Mouse (Mus musculus) thymus, postnatal 4 days (tissue): ENCODE measurements around the gene Tmem132d.

Source experiments
- DNase-seq: peaks from one replicate; pipeline ENCODE4 v3.0.0; 2021

The Tmem132d gene

GRCm38 (mm10) chr5:128204685-128205320, 228.1 kb downstream of the Tmem132d start:
- DNase-seq = no peak

GRCm38 (mm10) chr5:128203879-128204581, 228.8 kb downstream of the Tmem132d start:
- no peak for DNase-seq

- no peak for DNase-seq
Measured at GRCm38 (mm10) chr5:128194106-128194505, 238.8 kb downstream of the Tmem132d start.

GRCm38 (mm10) chr5:128192485-128193055, 240.3 kb downstream of the Tmem132d start:
- DNase-seq = no peak

GRCm38 (mm10) chr5:128191710-128192109, 241.2 kb downstream of the Tmem132d start:
- DNase-seq = no peak

- no peak for DNase-seq
Measured at GRCm38 (mm10) chr5:128190243-128190820, 242.5 kb downstream of the Tmem132d start.

GRCm38 (mm10) chr5:128176234-128176633, 256.6 kb downstream of the Tmem132d start:
- DNase-seq = no peak

DNA sequence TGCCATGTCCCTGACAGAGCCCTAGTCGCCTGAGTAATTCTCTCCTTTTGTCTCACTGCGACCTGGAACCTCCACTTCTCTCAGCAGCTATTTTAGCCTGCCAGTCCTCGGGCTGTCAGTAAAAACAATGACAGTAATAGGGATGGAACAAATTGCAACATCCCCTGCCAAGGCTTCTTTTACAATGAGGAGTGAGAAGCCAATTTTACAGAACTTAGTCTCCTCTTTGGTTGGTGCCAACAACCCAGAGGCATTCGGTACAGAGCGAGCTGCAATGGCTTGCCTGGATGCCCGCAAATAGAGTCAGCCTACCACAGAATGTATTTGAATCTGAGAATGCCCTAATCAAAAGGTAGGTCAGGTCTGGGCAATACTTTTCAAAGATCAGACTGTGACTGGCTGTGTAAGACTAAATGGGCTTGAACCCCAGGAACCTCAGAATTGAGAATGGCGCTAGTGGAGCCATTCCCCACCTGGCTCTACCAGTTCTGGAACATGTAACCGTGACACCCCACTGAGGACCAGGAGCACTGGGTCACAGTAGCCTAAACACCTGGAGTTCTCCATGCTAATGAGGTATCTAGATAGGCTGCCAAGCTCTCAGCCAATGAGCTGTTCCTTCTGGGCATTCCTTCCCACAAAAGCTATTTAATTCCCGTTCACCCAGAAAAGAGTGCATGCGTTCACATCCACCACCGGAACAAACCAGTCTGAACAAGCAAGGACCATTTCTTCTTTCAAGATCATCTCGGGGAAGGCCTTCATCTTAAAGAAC, 273.8 kb downstream of the Tmem132d start:
- no peak for DNase-seq

GRCm38 (mm10) chr5:128151461-128151860, 281.4 kb downstream of the Tmem132d start:
- DNase-seq = no peak

- no peak for DNase-seq
Measured at GRCm38 (mm10) chr5:128146901-128147645, 285.8 kb downstream of the Tmem132d start.

GRCm38 (mm10) chr5:128144799-128145198, 288.1 kb downstream of the Tmem132d start:
- DNase-seq = no peak

- no peak for DNase-seq
Measured at GRCm38 (mm10) chr5:128136818-128137217, 296.1 kb downstream of the Tmem132d start.

DNA sequence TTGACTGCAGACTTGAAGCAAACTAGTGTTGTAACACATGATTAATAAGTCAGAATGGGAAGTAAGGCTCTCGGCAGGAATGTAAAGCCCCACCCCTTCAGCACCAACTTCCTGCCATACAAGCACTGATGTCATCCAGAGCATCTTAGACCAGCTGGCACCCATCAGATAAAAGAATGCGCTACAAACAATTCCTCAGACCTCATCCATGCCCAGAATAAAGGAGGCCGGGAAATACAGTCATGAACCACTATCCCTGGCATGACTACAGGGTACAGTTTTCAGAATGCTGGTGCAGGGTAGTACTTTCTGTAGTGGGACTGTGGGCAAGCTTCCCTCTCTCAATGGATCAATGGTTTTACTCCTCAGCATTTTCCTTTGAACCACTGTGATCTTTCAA, 310.2 kb downstream of the Tmem132d start:
- DNase-seq = no peak

- no peak for DNase-seq
Measured at GRCm38 (mm10) chr5:128119171-128119570, 313.7 kb downstream of the Tmem132d start.

DNA sequence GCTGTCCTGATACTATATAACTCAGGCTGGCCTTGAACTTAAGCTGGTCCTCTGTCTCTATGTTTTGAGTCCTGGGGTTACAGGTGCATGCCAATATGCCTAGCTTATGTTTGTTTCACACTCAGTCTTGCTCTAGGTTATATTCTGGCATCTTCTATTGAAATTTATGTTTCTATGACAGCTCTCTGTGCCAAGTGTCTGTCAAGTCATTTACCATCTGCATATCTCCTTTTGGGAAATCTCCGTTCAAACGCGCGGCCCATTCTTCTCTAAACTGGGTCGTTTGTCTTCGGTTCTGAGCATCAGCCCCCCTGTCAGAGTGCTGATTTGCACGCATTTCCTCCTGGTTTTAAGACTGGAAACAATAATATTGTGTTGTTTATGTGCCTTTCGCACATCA, 319.8 kb downstream of the Tmem132d start:
- DNase-seq = no peak

DNA sequence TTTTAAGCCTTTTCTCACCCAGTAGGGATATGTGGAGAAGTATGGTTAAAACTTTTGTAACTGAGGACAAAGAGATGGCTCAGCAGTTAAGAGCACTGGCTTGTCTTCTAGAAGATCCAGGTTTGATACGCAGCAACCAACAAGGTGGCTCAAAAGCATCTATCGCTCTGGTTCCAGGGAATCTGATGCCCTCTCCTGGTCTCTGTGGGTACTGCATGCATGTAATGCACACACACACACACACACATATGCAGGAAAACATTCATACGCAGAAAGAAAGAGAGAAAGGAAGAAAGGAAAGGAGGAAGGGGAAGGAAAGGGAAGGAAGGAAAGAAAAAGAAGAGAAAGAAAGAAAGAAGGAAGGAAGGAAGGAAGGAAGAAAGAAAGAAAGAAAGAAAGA, 320.4 kb downstream of the Tmem132d start:
- DNase-seq = no peak

- no peak for DNase-seq
Measured at GRCm38 (mm10) chr5:128111664-128112063, 321.2 kb downstream of the Tmem132d start.

GRCm38 (mm10) chr5:128102556-128102955, 330.3 kb downstream of the Tmem132d start:
- no peak for DNase-seq

GRCm38 (mm10) chr5:128100331-128100730, 332.5 kb downstream of the Tmem132d start:
- DNase-seq = no peak

DNA sequence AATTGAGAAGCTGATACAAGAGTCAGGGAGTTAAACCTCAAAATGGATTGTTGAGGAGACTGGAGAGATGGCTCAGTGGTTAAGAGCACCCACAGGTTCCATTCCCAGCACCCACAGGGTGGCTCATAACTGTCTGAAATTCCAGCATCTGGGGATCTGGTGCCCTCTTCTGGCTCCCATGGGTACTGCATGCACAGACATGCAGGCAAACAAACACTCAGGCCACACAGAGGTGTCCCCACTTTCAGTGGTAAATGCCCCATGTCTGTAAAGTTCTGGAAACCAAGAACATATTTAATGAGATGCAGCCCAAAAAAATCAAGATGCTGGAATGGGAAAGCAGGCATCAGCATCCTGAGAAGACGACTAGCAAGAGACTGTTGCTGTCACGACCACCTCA, 333.4 kb downstream of the Tmem132d start:
- DNase-seq = no peak

DNA sequence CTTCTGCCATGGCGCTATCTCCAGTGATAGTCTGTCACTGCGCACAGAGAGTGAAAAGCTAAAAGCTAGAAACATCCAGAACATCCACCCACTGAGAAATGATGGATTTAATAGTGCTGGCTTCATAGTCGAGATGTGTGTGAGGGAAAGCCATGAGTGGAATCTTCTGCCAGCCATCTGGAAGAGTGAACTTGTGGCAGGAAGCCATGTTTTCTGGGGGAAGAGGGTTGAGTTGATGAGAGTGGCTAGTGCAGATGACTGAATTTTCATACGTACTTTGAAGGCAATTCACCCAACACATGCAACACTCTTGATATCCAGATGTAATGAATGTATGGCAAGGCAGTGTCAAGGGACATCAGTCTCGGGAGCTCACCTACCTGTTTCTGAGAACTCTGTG, 342.3 kb downstream of the Tmem132d start:
- no peak for DNase-seq

DNA sequence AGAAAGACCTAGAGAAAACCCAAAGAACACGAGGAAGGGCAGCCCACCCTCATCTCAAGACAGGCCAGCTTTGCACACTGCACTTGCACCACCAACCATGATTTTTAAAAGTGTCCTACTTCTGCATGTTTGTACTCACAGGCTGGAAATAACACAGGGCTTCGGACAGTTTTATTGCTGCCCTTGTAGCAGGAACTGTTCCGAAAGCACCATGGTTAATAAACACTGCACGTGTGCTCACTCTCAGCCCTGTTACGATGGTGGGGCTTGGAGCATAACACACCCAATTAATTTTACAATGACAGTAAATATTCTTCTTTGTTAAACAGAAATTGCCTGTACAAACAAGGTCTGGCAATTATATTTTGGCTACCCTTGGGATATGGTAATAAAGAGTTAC, 357.4 kb downstream of the Tmem132d start:
- no peak for DNase-seq
